Mouse (Mus musculus) activated CD4-positive, CD25-positive, alpha-beta regulatory T cell, adult 9 weeks (primary cell): Measurements from ENCODE around the gene Ptger3. TPM values are rescaled to one million over a fixed set of nuclear protein-coding genes. Genes with fewer than 3 reads are reported as not detected.

Experiments used
- polyA plus RNA-seq: library from polyadenylated mRNA; unstranded; fragments of 100-300 nt; shearing (Covaris generic); gene quantifications from one replicate; pipeline ENCODE4 v1.2.1, GENCODE M21; 2017

Gene Ptger3
- polyA plus RNA-seq, result 0.21 TPM

DNA sequence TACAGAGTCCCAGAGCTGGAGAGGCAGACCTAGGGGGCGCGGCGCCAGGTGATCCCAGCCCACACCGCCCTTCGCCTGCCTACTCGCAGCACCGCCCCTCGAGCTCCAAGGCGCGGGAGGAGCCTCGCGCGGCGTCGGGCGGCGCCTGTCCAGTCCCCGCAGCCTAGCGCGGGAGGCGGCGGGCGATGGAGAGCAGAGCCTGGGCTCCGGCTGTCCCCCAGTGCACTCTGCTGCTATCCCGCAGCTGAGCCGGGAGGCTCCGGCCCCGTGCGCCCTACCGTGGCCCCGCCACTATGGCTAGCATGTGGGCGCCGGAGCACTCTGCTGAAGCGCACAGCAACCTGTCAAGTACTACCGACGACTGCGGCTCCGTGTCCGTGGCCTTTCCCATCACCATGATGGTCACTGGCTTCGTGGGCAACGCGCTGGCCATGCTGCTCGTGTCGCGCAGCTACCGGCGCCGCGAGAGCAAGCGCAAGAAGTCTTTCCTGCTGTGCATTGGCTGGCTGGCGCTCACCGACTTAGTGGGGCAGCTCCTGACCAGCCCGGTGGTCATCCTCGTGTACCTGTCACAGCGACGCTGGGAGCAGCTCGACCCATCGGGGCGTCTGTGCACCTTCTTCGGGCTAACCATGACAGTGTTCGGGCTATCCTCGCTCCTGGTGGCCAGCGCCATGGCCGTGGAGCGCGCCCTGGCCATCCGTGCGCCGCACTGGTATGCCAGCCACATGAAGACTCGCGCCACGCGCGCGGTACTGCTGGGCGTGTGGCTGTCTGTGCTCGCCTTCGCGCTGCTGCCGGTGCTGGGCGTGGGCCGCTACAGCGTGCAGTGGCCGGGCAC lies at the start of gene Ptger3:
Ptger3 (plus strand) TSS at position 168 of the 841 bp plus-strand sequence.

GRCm38 (mm10) chr3:157533964-157534785 lies 32.5 kb upstream of the Ptger3 start, which contains the start of gene Zranb2:
Gene Zranb2 (plus strand): TSS chr3:157534160.

Other genes with a start within 250 kb of the Ptger3 start
- 76.4 TPM for gene Zranb2, start 32.7 kb upstream of the Ptger3 start, polyA plus RNA-seq